Mouse (Mus musculus): ENCODE data around the gene Pigu. TPM values are rescaled to one million over a fixed set of nuclear protein-coding genes. Genes with fewer than 3 reads are reported as not detected.

Pigu gene
- polyA plus RNA-seq, 2 experiments from 2014 or later: 40.1 to 41.4 TPM

Other genes starting within 250 kb of the Pigu start
- gene Itch, start 223.9 kb downstream of the Pigu start, polyA plus RNA-seq (2017; shearing (Covaris generic)): 10 to 100 TPM; 59.5 to 81.1 TPM
- gene Dynlrb1, start 120.9 kb downstream of the Pigu start, polyA plus RNA-seq (2017; shearing (Covaris generic)): 100 to 1,000 TPM; 259 to 281 TPM
- 1 to 10 TPM; 1.1 to 2.9 TPM for gene Map1lc3a, start 81.1 kb downstream of the Pigu start, polyA plus RNA-seq (2017; shearing (Covaris generic))
- gene Trp53inp2, start 23.6 kb upstream of the Pigu start, polyA plus RNA-seq (2017; shearing (Covaris generic)): 1 to 10 TPM; 1.2 to 1.6 TPM
- gene Ncoa6, start 116.5 kb upstream of the Pigu start, polyA plus RNA-seq (2017; shearing (Covaris generic)): 10 to 100 TPM; 10.8 to 14.2 TPM
- 10 to 100 TPM; 16.1 to 17.6 TPM for gene Acss2, start 160.5 kb upstream of the Pigu start, polyA plus RNA-seq (2017; shearing (Covaris generic))
- gene Ggt7, start 160.8 kb upstream of the Pigu start, polyA plus RNA-seq (2017; shearing (Covaris generic)): 10 to 100 TPM; 15.7 to 28.5 TPM
- 10 to 100 TPM; 10.7 to 16.9 TPM for gene Gss, start 235.4 kb upstream of the Pigu start, polyA plus RNA-seq (2017; shearing (Covaris generic))